Mouse (Mus musculus) thymus, adult 2 months (tissue): ENCODE measurements at regions not wholly inside any gene's neighbourhood (a gene's known extent, or its start where the extent isn't known, plus 50 kb on each side); places are given as distances from the start of the nearest gene placed in this dataset.

ENCODE experiments used
- CTCF ChIP-seq: fragments of 200-500 bp; IDR thresholded peaks from 2 replicates; pipeline ENCODE4 v1.5.1; 2012; ENCODE audit warnings: mild to moderate bottlenecking, control low read depth, low read length, moderate library complexity, borderline replicate concordance; ENCODE audit not compliant: control insufficient read depth, poor library complexity, insufficient read depth; ENCODE audit errors: extremely low read depth
- POLR2A ChIP-seq: fragments of 200-500 bp; IDR thresholded peaks from 2 replicates; pipeline ENCODE4 v1.6.1; 2012; ENCODE audit warnings: mild to moderate bottlenecking, low read length, control low read depth, moderate library complexity; ENCODE audit not compliant: control insufficient read depth, poor library complexity, insufficient read depth; ENCODE audit errors: extremely low read depth

DNA sequence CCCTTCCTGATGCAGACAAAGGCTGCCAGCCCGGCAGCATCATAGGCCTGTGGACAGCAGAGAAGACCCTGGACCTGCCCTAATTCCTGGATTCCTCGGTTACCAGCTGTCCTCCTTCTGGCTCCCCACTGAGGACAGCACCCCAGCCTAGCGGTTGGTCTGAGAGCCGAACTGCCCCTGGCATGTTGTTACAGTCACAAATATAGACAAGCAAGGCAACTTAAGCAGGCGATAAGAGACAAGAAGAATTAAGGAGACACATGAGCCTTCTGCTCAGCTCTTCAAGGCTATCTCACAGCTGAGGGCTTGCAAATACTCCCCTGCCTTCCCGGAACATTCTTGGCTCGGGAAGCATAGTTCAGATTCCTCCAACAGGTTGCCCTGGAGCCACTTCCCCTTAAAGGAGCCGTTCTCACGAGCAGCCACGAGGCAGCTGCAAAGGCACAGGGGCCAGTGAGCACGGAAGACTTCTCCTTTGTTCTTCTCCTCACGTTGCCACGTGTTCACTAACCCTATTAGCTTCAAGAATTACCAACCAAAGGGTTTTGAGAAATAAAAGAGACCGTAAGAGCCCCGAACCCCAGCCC lies 146.6 kb upstream of the Dapk1 start:
- TF ChIP-seq POLR2A (no peak), CTCF (no peak)
